Mouse (Mus musculus) MEL (cell line): ENCODE measurements at regions not wholly inside any gene's neighbourhood (a gene's known extent, or its start where the extent isn't known, plus 50 kb on each side); places are given as distances from the start of the nearest gene placed in this dataset.

Experiments used
- DNase-seq: peaks from one replicate; pipeline ENCODE4 v3.0.0; 2011; ENCODE audit warnings: low read depth, low spot score
- H3K27ac ChIP-seq: 2 replicates; pipeline ENCODE4 v1.5.1; 2012; ENCODE audit warnings: low read depth, mild to moderate bottlenecking, control low read depth, low read length, moderate library complexity; ENCODE audit not compliant: control insufficient read depth
- H3K27me3 ChIP-seq, 2 experiments: fragments of 150-350 bp in 1 of 2; sonication (generic) in 1 of 2; 2 replicates each; pipeline ENCODE4 v1.6.1; 2012; ENCODE audit warnings: low read length in 2 of 2, mild to moderate bottlenecking in 2 of 2, improper control_type of control experiment in 1 of 2, moderate library complexity in 1 of 2; ENCODE audit not compliant: insufficient read depth in 2 of 2, control insufficient read depth in 1 of 2
- H3K36me3 ChIP-seq, 2 experiments: 2 replicates each; pipeline ENCODE4 v1.6.1; 2012 to 2014; ENCODE audit warnings: low read length in 2 of 2, improper control_type of control experiment in 1 of 2, inconsistent platforms in 1 of 2, mild to moderate bottlenecking in 1 of 2; ENCODE audit not compliant: insufficient read depth in 2 of 2, control insufficient read depth in 1 of 2
- H3K4me1 ChIP-seq, 2 experiments: fragments of 150-350 bp in 1 of 2; sonication (generic) in 1 of 2; 2 replicates each; pipeline ENCODE4 v1.6.1; 2012; ENCODE audit warnings: low read length in 2 of 2, improper control_type of control experiment in 1 of 2, mild to moderate bottlenecking in 1 of 2; ENCODE audit not compliant: insufficient read depth in 2 of 2, control insufficient read depth in 1 of 2
- H3K4me3 ChIP-seq, 2 experiments: fragments of 150-350 bp in 1 of 2; sonication (generic) in 1 of 2; 2 replicates each; pipeline ENCODE4 v1.5.1; 2012; ENCODE audit warnings: low read depth in 2 of 2, low read length in 2 of 2, mild to moderate bottlenecking in 2 of 2, moderate library complexity in 2 of 2, control low read depth in 1 of 2, improper control_type of control experiment in 1 of 2; ENCODE audit not compliant: control insufficient read depth in 1 of 2, insufficient read depth in 1 of 2
- H3K79me2 ChIP-seq: 2 replicates; pipeline ENCODE4 v1.6.1; 2012; ENCODE audit warnings: mild to moderate bottlenecking, low read length, moderate library complexity; ENCODE audit not compliant: control insufficient read depth, poor library complexity, insufficient read depth
- H3K9ac ChIP-seq: 2 replicates; pipeline ENCODE4 v1.6.1; 2012; ENCODE audit warnings: low read depth, mild to moderate bottlenecking, control low read depth, low read length, moderate library complexity; ENCODE audit not compliant: control insufficient read depth, poor library complexity, severe bottlenecking
- H3K9me3 ChIP-seq: fragments of 150-350 bp; sonication (generic); replicated peaks from 2 replicates; pipeline ENCODE4 v1.6.1; 2012; ENCODE audit warnings: mild to moderate bottlenecking, low read length, improper control_type of control experiment, moderate library complexity; ENCODE audit not compliant: insufficient read depth
- BHLHE40 ChIP-seq: IDR thresholded peaks from 2 replicates; pipeline ENCODE4 v1.6.1; 2012; ENCODE audit warnings: low read depth, mild to moderate bottlenecking, inconsistent platforms, low read length, improper control_type of control experiment, borderline replicate concordance
- CTCF ChIP-seq, 3 experiments: IDR thresholded peaks in 2 of 3; conservative IDR thresholded peaks in 1 of 3; 2 replicates each; pipeline ENCODE4 v1.5.1; 2011 to 2012; ENCODE audit warnings: low read length in 3 of 3, low read depth in 2 of 3, mild to moderate bottlenecking in 2 of 3, improper control_type of control experiment in 1 of 3, inconsistent platforms in 1 of 3, mixed read lengths in 1 of 3, moderate library complexity in 1 of 3; ENCODE audit not compliant: control insufficient read depth in 1 of 3, insufficient read depth in 1 of 3, poor library complexity in 1 of 3, severe bottlenecking in 1 of 3
- E2F4 ChIP-seq: IDR thresholded peaks from 2 replicates; pipeline ENCODE4 v1.6.1; 2011; ENCODE audit warnings: low read depth, low read length, improper control_type of control experiment, borderline replicate concordance
- ELF1 ChIP-seq: IDR thresholded peaks from 2 replicates; pipeline ENCODE4 v1.6.1; 2014; ENCODE audit warnings: low read depth, mild to moderate bottlenecking, inconsistent platforms, low read length, improper control_type of control experiment, moderate library complexity
- EP300 ChIP-seq, 2 experiments: IDR thresholded peaks; 2 replicates each; pipeline ENCODE4 v1.6.1; 2011; ENCODE audit warnings: improper control_type of control experiment in 2 of 2, low read length in 2 of 2, low read depth in 1 of 2, mild to moderate bottlenecking in 1 of 2
- ETS1 ChIP-seq: IDR thresholded peaks from 2 replicates; pipeline ENCODE4 v1.6.1; 2012; ENCODE audit warnings: low read depth, mild to moderate bottlenecking, inconsistent platforms, low read length, improper control_type of control experiment, moderate library complexity
- GABPA ChIP-seq: IDR thresholded peaks from 2 replicates; pipeline ENCODE4 v1.6.1; 2012; ENCODE audit warnings: low read depth, mild to moderate bottlenecking, inconsistent platforms, low read length, improper control_type of control experiment, moderate library complexity
- GATA1 ChIP-seq: IDR thresholded peaks from 2 replicates; pipeline ENCODE4 v1.6.1; 2011; ENCODE audit warnings: low read depth, low read length, improper control_type of control experiment
- HCFC1 ChIP-seq: IDR thresholded peaks from 2 replicates; pipeline ENCODE4 v1.6.1; 2012; ENCODE audit warnings: low read depth, mild to moderate bottlenecking, inconsistent platforms, low read length, improper control_type of control experiment, moderate library complexity
- JUND ChIP-seq: IDR thresholded peaks from 2 replicates; pipeline ENCODE4 v1.6.1; 2011; ENCODE audit warnings: low read depth, mild to moderate bottlenecking, improper control_type of control experiment, low read length
- KAT2A ChIP-seq: conservative IDR thresholded peaks from 2 replicates; pipeline ENCODE4 v1.6.1; 2012; ENCODE audit warnings: low read depth, low read length, improper control_type of control experiment, inconsistent platforms
- MAFK ChIP-seq: IDR thresholded peaks from 2 replicates; pipeline ENCODE4 v1.6.1; 2011; ENCODE audit warnings: low read depth, mild to moderate bottlenecking, low read length, improper control_type of control experiment, borderline replicate concordance
- MAZ ChIP-seq: IDR thresholded peaks from 2 replicates; pipeline ENCODE4 v1.6.1; 2012; ENCODE audit warnings: low read depth, mild to moderate bottlenecking, inconsistent platforms, low read length, improper control_type of control experiment
- MEF2A ChIP-seq: IDR thresholded peaks from 2 replicates; pipeline ENCODE4 v1.6.1; 2014; ENCODE audit warnings: low read depth, mild to moderate bottlenecking, inconsistent platforms, low read length, improper control_type of control experiment; ENCODE audit not compliant: poor library complexity, insufficient replicate concordance, severe bottlenecking; ENCODE audit errors: extremely low read depth
- MXI1 ChIP-seq: IDR thresholded peaks from 2 replicates; pipeline ENCODE4 v1.6.1; 2011; ENCODE audit warnings: mild to moderate bottlenecking, low read depth, low read length, improper control_type of control experiment
- MYB ChIP-seq: IDR thresholded peaks from 2 replicates; pipeline ENCODE4 v1.6.1; 2011; ENCODE audit warnings: mild to moderate bottlenecking, low read depth, low read length, improper control_type of control experiment
- MYC ChIP-seq: IDR thresholded peaks from 2 replicates; pipeline ENCODE4 v1.6.1; 2011; ENCODE audit warnings: low read depth, mild to moderate bottlenecking, low read length, improper control_type of control experiment, moderate library complexity
- NELFE ChIP-seq: IDR thresholded peaks from 2 replicates; pipeline ENCODE4 v1.6.1; 2011; ENCODE audit warnings: low read depth, low read length, improper control_type of control experiment
- NRF1 ChIP-seq: IDR thresholded peaks from 2 replicates; pipeline ENCODE4 v1.6.1; 2014; ENCODE audit warnings: low read depth, mild to moderate bottlenecking, inconsistent platforms, low read length, improper control_type of control experiment, moderate library complexity; ENCODE audit not compliant: poor library complexity, insufficient read depth, severe bottlenecking
- POLR2AphosphoS2 ChIP-seq: IDR thresholded peaks from 2 replicates; pipeline ENCODE4 v1.6.1; 2011; ENCODE audit warnings: low read length, improper control_type of control experiment
- RAD21 ChIP-seq: IDR thresholded peaks from 2 replicates; pipeline ENCODE4 v1.6.1; 2011; ENCODE audit warnings: mild to moderate bottlenecking, low read depth, low read length, improper control_type of control experiment
- RCOR1 ChIP-seq: IDR thresholded peaks from 2 replicates; pipeline ENCODE4 v1.6.1; 2012; ENCODE audit warnings: low read depth, mild to moderate bottlenecking, inconsistent platforms, low read length, improper control_type of control experiment
- SIN3A ChIP-seq: IDR thresholded peaks from 2 replicates; pipeline ENCODE4 v1.6.1; 2012; ENCODE audit warnings: low read length, improper control_type of control experiment, inconsistent platforms
- SMC3 ChIP-seq: IDR thresholded peaks from 2 replicates; pipeline ENCODE4 v1.6.1; 2011; ENCODE audit warnings: low read depth, low read length, improper control_type of control experiment
- TBP ChIP-seq: IDR thresholded peaks from 2 replicates; pipeline ENCODE4 v1.8.0; 2011; ENCODE audit warnings: low read depth, low read length, improper control_type of control experiment
- TCF12 ChIP-seq: IDR thresholded peaks from 2 replicates; pipeline ENCODE4 v1.6.1; 2014; ENCODE audit warnings: low read depth, mild to moderate bottlenecking, inconsistent platforms, low read length, improper control_type of control experiment, moderate library complexity
- UBTF ChIP-seq: IDR thresholded peaks from 2 replicates; pipeline ENCODE4 v1.6.1; 2012; ENCODE audit warnings: low read depth, mild to moderate bottlenecking, inconsistent platforms, low read length, improper control_type of control experiment, moderate library complexity, borderline replicate concordance; ENCODE audit not compliant: insufficient read depth
- USF1 ChIP-seq: IDR thresholded peaks from 2 replicates; pipeline ENCODE4 v1.6.1; 2014; ENCODE audit warnings: low read depth, mild to moderate bottlenecking, inconsistent platforms, low read length, improper control_type of control experiment, moderate library complexity
- USF2 ChIP-seq, 2 experiments: IDR thresholded peaks; 2 replicates each; pipeline ENCODE4 v1.6.1; 2011 to 2012; ENCODE audit warnings: improper control_type of control experiment in 2 of 2, low read length in 2 of 2, borderline replicate concordance in 1 of 2, inconsistent platforms in 1 of 2, low read depth in 1 of 2, mild to moderate bottlenecking in 1 of 2; ENCODE audit not compliant: insufficient read depth in 1 of 2
- ZC3H11A ChIP-seq: IDR thresholded peaks from 2 replicates; pipeline ENCODE4 v1.6.1; 2012; ENCODE audit warnings: low read depth, mild to moderate bottlenecking, inconsistent platforms, low read length, improper control_type of control experiment
- ZKSCAN1 ChIP-seq: IDR thresholded peaks from 2 replicates; pipeline ENCODE4 v1.6.1; 2012; ENCODE audit warnings: low read depth, mild to moderate bottlenecking, inconsistent platforms, low read length, improper control_type of control experiment, moderate library complexity
- ZNF384 ChIP-seq: IDR thresholded peaks from 2 replicates; pipeline ENCODE4 v1.6.1; 2012; ENCODE audit warnings: low read depth, mild to moderate bottlenecking, inconsistent platforms, low read length, improper control_type of control experiment

- no peaks in the 10 kb centered on the region; a peak in 1 of 4 replicates for H3K4me1 ChIP-seq
- no peak overlapping the region for H3K9ac ChIP-seq
- DNase-seq: peak; percentile 88
- no peak for TF ChIP-seq GATA1
- no peak for TF ChIP-seq ETS1
- TF ChIP-seq MXI1: no peak
- no peak for TF ChIP-seq E2F4
- TF ChIP-seq BHLHE40: 0 out of 2 replicates have a peak, but pooled peaks have one; percentile 12
- no peak for TF ChIP-seq USF2 (IDR thresholded peaks at IDR 0.05; ENCODE audit: borderline replicate concordance in 1 of 2, insufficient read depth in 1 of 2, low read depth in 1 of 2, low read length in 2 of 2)
- no peak for TF ChIP-seq JUND
- TF ChIP-seq POLR2AphosphoS2: no peak
- no peak for TF ChIP-seq UBTF
- peak; percentile 97 to 99 (median 98) for TF ChIP-seq CTCF (IDR thresholded peaks at IDR 0.05 in 2 of 3, conservative IDR thresholded peaks at IDR 0.05 in 1 of 3; ENCODE audit: control insufficient read depth in 1 of 3, insufficient read depth in 1 of 3, low read depth in 2 of 3, low read length in 3 of 3, poor library complexity in 1 of 3, severe bottlenecking in 1 of 3)
- no peak for TF ChIP-seq NRF1
- TF ChIP-seq MYC: 0 out of 2 replicates have a peak, but pooled peaks have one; percentile 50
- TF ChIP-seq HCFC1: no peak
- TF ChIP-seq SMC3: peak; percentile 98
- peak; percentile 91 for TF ChIP-seq ZC3H11A
- no peak for TF ChIP-seq KAT2A
- no peak for TF ChIP-seq USF1
- no peak for TF ChIP-seq GABPA
- peak; percentile 73 for TF ChIP-seq SIN3A
- no peak for TF ChIP-seq MEF2A
- 0 out of 2 replicates have a peak, but pooled peaks have one; percentile 46 for TF ChIP-seq MAZ
- no peak for TF ChIP-seq RCOR1
- TF ChIP-seq NELFE: no peak
- no peak for TF ChIP-seq MYB
- peak; percentile 96 for TF ChIP-seq RAD21
- no peak for TF ChIP-seq ELF1
- no peak for TF ChIP-seq MAFK
- no peak for TF ChIP-seq TBP
- peak; percentile 56; the same call in 1 of the 2 replicates for TF ChIP-seq ZNF384
- TF ChIP-seq TCF12: no peak
- TF ChIP-seq EP300 (IDR thresholded peaks at IDR 0.05; ENCODE audit: low read depth in 1 of 2, low read length in 2 of 2): no peak
- TF ChIP-seq ZKSCAN1: no peak
- H3K79me2 ChIP-seq: no peaks in the 10 kb centered on the region
- no peak overlapping the region for H3K4me3 ChIP-seq
- H3K27me3 ChIP-seq: peaks cover 1 to 6% of the 10 kb centered on the region in 2 experiments; a peak in 2 of 4 replicates
- no peaks in the 10 kb centered on the region for H3K9me3 ChIP-seq
- no peak overlapping the region for H3K27ac ChIP-seq
- H3K36me3 ChIP-seq: no peaks in the 10 kb centered on the region
Observed at GRCm38 (mm10) chr5:148792736-148793440, 136.2 kb downstream of the Katnal1 start.
